Mouse (Mus musculus): ENCODE results near the gene Lhfpl2.
A peak's percentile ranks its signal among the peaks of the same experiment; 100 is the strongest.

Lhfpl2 gene

GRCm38 (mm10) chr13:94057563-94058560 lies at the start of gene Lhfpl2:
TSS of gene Lhfpl2 (plus strand) at chr13:94057796.
- DNase-seq = peak; percentile 31 to 35

GRCm38 (mm10) chr13:94011996-94012575 lies 45.5 kb upstream of the Lhfpl2 start:
- DNase-seq = no peak

GRCm38 (mm10) chr13:94013986-94014385 lies 43.6 kb upstream of the Lhfpl2 start:
- no peak for DNase-seq

- DNase-seq = peak in 1 of 2 experiments; percentile 7
These were observed 33.0 kb upstream of the Lhfpl2 start for GRCm38 (mm10) chr13:94024575-94024974.

GRCm38 (mm10) chr13:94029147-94029546 lies 28.4 kb upstream of the Lhfpl2 start:
- no peak for DNase-seq

GRCm38 (mm10) chr13:94030551-94030950 lies 27.0 kb upstream of the Lhfpl2 start:
- DNase-seq = no peak

- no peak for DNase-seq
These were observed 20.1 kb upstream of the Lhfpl2 start for GRCm38 (mm10) chr13:94037313-94038051.

- DNase-seq = no peak
These were observed 19.6 kb upstream of the Lhfpl2 start for GRCm38 (mm10) chr13:94038052-94038340.

- no peak for DNase-seq
These were observed 7.6 kb upstream of the Lhfpl2 start for GRCm38 (mm10) chr13:94050036-94050435.

GRCm38 (mm10) chr13:94050782-94051181 lies 6.8 kb upstream of the Lhfpl2 start:
- no peak for DNase-seq

- no peak for DNase-seq
These were observed 497 bp upstream of the Lhfpl2 start for GRCm38 (mm10) chr13:94057036-94057562.

GRCm38 (mm10) chr13:94058642-94059222 lies 1.1 kb downstream of the Lhfpl2 start:
- no peak for DNase-seq

- no peak for DNase-seq
These were observed 1.8 kb downstream of the Lhfpl2 start for GRCm38 (mm10) chr13:94059373-94059772.

- peak; percentile 46 to 57 for DNase-seq
These were observed 2.2 kb downstream of the Lhfpl2 start for GRCm38 (mm10) chr13:94059778-94060177.

GRCm38 (mm10) chr13:94060461-94060860 lies 2.9 kb downstream of the Lhfpl2 start:
- no peak for DNase-seq

- DNase-seq = no peak
These were observed 3.8 kb downstream of the Lhfpl2 start for GRCm38 (mm10) chr13:94061256-94061877.

- DNase-seq = no peak
These were observed 4.9 kb downstream of the Lhfpl2 start for GRCm38 (mm10) chr13:94062349-94063111.

- DNase-seq = no peak
These were observed 5.6 kb downstream of the Lhfpl2 start for GRCm38 (mm10) chr13:94063156-94063555.

GRCm38 (mm10) chr13:94064571-94064970 lies 7.0 kb downstream of the Lhfpl2 start:
- no peak for DNase-seq

- DNase-seq = peak in 1 of 2 experiments; percentile 30
These were observed 7.9 kb downstream of the Lhfpl2 start for GRCm38 (mm10) chr13:94065276-94066050.
